Mouse (Mus musculus): ENCODE data around the gene Ptpn7.

DNA sequence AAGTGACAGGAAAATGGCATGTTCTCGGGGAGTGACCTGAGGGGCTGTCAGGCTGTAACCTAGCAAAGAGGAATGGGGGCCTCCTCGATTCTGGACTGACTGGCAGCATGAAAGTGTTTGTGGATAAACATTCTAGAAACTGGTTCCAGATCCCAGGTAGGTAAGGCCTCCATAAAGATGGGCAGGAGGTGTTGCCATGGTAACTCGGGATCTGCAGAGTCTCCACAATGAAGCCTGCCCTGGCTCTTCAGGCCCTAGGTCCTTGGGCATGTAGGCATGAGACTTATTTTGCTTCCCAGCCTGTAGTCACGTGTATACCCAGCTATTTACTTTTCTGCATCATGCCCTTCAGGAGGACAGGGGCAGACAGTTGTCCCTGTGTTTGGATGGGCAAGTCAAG lies 48.8 kb downstream of the Ptpn7 start:
- TF ChIP-seq POLR2A (IDR thresholded peaks at IDR 0.05; ENCODE audit: insufficient read depth, low read length): no peak
- no peak for TF ChIP-seq CTCF (IDR thresholded peaks at IDR 0.05; ENCODE audit: low read depth, low read length)

All from ES-Bruce4 (cell line).